Mouse (Mus musculus): Measurements from ENCODE around the gene Ifnl3.

- TF ChIP-seq CTCF (conservative IDR thresholded peaks at IDR 0.05; ENCODE audit: low read length): no peak
- TF ChIP-seq POU5F1 (IDR thresholded peaks at IDR 0.05; ENCODE audit: borderline replicate concordance, low read length): no peak
Measured at GRCm38 (mm10) chr7:28477363-28477762, 45.3 kb upstream of the Ifnl3 start.

Measured in E14TG2a.4 (cell line).